Mouse (Mus musculus): Measurements from ENCODE around the gene Olfr1453. TPM values are rescaled to one million over a fixed set of nuclear protein-coding genes. Genes with fewer than 3 reads are reported as not detected.
"Not testable (repeated sequence)": the region's sequence is repeated elsewhere in the genome, so short reads cannot be mapped to it uniquely, and the experiment has no call there.

The Olfr1453 gene
- not detected in 2 replicates for polyA plus RNA-seq (2014; fragmentation: Nextera tagmentation; extraction: Ambion mirVana)

DNA sequence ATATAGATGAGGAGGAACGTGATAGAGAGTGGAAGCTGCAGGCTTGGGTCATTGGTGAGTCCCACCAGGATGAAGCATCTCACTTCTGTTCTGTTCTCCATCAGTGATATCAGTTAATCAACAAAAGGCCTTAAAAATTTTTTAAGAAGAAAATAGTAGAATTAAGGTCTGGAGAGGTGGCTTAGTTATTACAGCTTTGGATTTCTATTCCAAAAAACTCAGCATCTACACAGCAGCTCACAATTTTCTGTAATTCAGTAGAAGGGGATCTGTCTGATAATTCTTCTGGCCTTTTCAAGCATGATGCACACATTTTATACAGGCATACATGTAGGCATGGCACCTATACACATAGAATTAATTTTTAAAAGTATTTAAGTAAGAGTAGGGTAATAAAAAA, at the start of gene Olfr1453:
Gene Olfr1453 (minus strand): TSS at position 101 of the 400 bp plus-strand sequence.
- H3K9me3 ChIP-seq (ENCODE audit: control insufficient read depth, low read length): no peaks in the 10 kb centered on the region
- H3K36me3 ChIP-seq (ENCODE audit: control insufficient read depth, insufficient read depth, low read length): no peaks in the 10 kb centered on the region
- ATAC-seq (ENCODE audit: low read depth) (no peak), DNase-seq (ENCODE audit: low spot score) (no peak)
- WGBS: 46% methylated on average over 1 of the region's 1 CpGs
- no peaks in the 10 kb centered on the region for H3K27me3 ChIP-seq (replicated peaks; ENCODE audit: control insufficient read depth, insufficient read depth, low read length)
- no peaks in the 10 kb centered on the region for H3K4me1 ChIP-seq (ENCODE audit: control insufficient read depth, insufficient read depth, low read length)
- no peak within 1 kb of the TSS for H3K4me3 ChIP-seq (ENCODE audit: low read depth, low read length)
- no peak within 1 kb of the TSS for H3K4me2 ChIP-seq (ENCODE audit: low read depth, low read length)
- H3K27ac ChIP-seq (replicated peaks; ENCODE audit: low read depth, low read length): no peak within 1 kb of the TSS
- no peak within 1 kb of the TSS for H3K9ac ChIP-seq (ENCODE audit: low read depth, low read length)

DNA sequence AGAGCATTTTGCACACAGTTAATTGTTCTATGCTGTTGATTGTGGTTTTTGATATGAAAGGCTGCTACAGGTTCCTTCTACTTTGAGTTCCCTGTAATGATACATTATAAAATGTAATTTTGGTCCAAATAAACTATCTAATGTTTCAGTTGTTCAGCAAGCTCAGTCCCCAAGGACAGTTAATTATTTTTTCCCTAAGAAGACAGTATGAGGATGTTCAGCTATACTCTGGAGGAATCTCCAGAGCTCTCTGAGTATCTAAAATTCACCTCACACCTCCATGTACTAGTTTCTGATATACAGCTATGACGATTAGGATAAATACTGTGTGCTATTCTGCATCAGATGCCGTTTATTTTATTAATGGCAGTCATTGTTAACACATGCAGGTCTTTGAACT, 32.2 kb upstream of the Olfr1453 start, which contains the start of gene Olfr1454:
Gene Olfr1454 (plus strand): TSS at position 301 of the 400 bp plus-strand sequence.
- H3K9me3 ChIP-seq (ENCODE audit: control insufficient read depth, low read length): peaks cover 10% of the 10 kb centered on the region; the same call in 1 of the 2 replicates
- H3K4me3 ChIP-seq (ENCODE audit: low read depth, low read length): no peak within 1 kb of the TSS
- H3K27ac ChIP-seq (replicated peaks; ENCODE audit: low read depth, low read length): no peak within 1 kb of the TSS
- no peaks in the 10 kb centered on the region for H3K27me3 ChIP-seq (replicated peaks; ENCODE audit: control insufficient read depth, insufficient read depth, low read length)
- H3K36me3 ChIP-seq (ENCODE audit: control insufficient read depth, insufficient read depth, low read length): no peaks in the 10 kb centered on the region
- WGBS: 67% methylated on average over 2 of the region's 2 CpGs
- no peak for ATAC-seq (ENCODE audit: low read depth)
- H3K4me1 ChIP-seq (ENCODE audit: control insufficient read depth, insufficient read depth, low read length): no peaks in the 10 kb centered on the region
- DNase-seq (ENCODE audit: low spot score): no peak
- H3K9ac ChIP-seq (ENCODE audit: low read depth, low read length): no peak within 1 kb of the TSS
- no peak within 1 kb of the TSS for H3K4me2 ChIP-seq (ENCODE audit: low read depth, low read length)

DNA sequence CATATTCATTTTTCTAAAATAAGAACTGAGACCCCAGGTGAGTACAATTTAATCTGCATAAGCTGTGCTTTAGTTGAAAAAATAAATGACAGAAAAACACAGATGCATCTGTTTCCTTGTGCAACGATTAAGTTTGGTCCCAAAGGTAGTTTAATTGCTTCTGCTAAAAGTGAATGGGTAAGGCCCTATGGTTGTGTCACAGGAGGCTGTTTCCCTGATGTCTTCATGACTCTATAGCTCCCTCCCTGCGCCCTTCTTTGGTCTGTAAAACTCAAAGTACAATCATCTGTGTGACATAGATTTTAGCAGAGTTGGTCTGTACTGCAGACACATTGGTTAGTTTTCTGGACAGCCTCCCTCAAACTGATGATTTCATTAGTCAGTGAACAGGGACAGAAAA, 33.4 kb downstream of the Olfr1453 start, which contains the start of gene Olfr1451:
Gene Olfr1451 (plus strand): TSS at position 301 of the 400 bp plus-strand sequence.
- H3K4me2 ChIP-seq (ENCODE audit: low read depth, low read length): no peak within 1 kb of the TSS
- no peaks in the 10 kb centered on the region for H3K9me3 ChIP-seq (ENCODE audit: control insufficient read depth, low read length)
- no peak within 1 kb of the TSS for H3K4me3 ChIP-seq (ENCODE audit: low read depth, low read length)
- H3K4me1 ChIP-seq (ENCODE audit: control insufficient read depth, insufficient read depth, low read length): no peaks in the 10 kb centered on the region
- no peak within 1 kb of the TSS for H3K9ac ChIP-seq (ENCODE audit: low read depth, low read length)
- H3K27me3 ChIP-seq (replicated peaks; ENCODE audit: control insufficient read depth, insufficient read depth, low read length): no peaks in the 10 kb centered on the region
- no peak within 1 kb of the TSS for H3K27ac ChIP-seq (replicated peaks; ENCODE audit: low read depth, low read length)
- no peak for DNase-seq (ENCODE audit: low spot score)
- ATAC-seq (ENCODE audit: low read depth): no peak
- H3K36me3 ChIP-seq (ENCODE audit: control insufficient read depth, insufficient read depth, low read length): no peaks in the 10 kb centered on the region
- WGBS: 65% methylated on average over 2 of the region's 2 CpGs

DNA sequence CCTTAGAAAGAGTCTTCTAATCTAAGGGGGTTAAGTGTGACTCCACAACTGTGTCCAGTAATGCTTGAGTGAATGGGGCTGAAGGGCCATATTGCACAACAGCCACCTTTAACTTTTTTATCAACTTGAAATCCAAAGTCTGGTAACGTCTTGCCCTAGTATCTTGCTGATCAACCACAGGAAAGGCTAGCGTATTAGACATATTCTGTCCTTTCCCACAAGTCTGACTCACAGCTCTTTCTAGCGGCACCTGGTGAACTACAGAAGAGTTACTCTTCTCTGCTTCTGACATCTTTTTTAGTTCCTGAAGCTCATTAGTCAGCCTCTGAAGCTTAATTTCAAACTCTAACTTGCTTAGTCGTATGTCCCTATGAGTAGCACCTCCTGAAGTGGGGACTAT, 35.8 kb downstream of the Olfr1453 start:
- not testable (repeated sequence) for H3K4me3 ChIP-seq (ENCODE audit: low read depth, low read length); H3K27ac ChIP-seq (replicated peaks; ENCODE audit: low read depth, low read length); H3K9me3 ChIP-seq (ENCODE audit: control insufficient read depth, low read length); H3K4me1 ChIP-seq (ENCODE audit: control insufficient read depth, insufficient read depth, low read length); H3K9ac ChIP-seq (ENCODE audit: low read depth, low read length); DNase-seq (ENCODE audit: low spot score); H3K36me3 ChIP-seq (ENCODE audit: control insufficient read depth, insufficient read depth, low read length); ATAC-seq (ENCODE audit: low read depth); H3K4me2 ChIP-seq (ENCODE audit: low read depth, low read length); H3K27me3 ChIP-seq (replicated peaks; ENCODE audit: control insufficient read depth, insufficient read depth, low read length)
- 88% methylated on average over 4 of the region's 4 CpGs for WGBS

Other genes with a start within 250 kb of the Olfr1453 start
- gene Zfp91, start 232.2 kb downstream of the Olfr1453 start, polyA plus RNA-seq (2014; fragmentation: Nextera tagmentation; extraction: Ambion mirVana): 8.9 and 10.1 TPM in 2 replicates
- gene Lpxn, start 232.1 kb downstream of the Olfr1453 start, polyA plus RNA-seq (2014; fragmentation: Nextera tagmentation; extraction: Ambion mirVana): 4.2 and 4.6 TPM in 2 replicates
- gene Gm5244, start 181.6 kb downstream of the Olfr1453 start, polyA plus RNA-seq (2014; fragmentation: Nextera tagmentation; extraction: Ambion mirVana): not detected in 2 replicates
- gene Olfr1444, start 171.0 kb downstream of the Olfr1453 start, polyA plus RNA-seq (2014; fragmentation: Nextera tagmentation; extraction: Ambion mirVana): not detected in 2 replicates
- gene Olfr1445, start 144.5 kb downstream of the Olfr1453 start, polyA plus RNA-seq (2014; fragmentation: Nextera tagmentation; extraction: Ambion mirVana): not detected in 2 replicates
- not detected in 2 replicates for gene Olfr1446, start 134.8 kb downstream of the Olfr1453 start, polyA plus RNA-seq (2014; fragmentation: Nextera tagmentation; extraction: Ambion mirVana)
- not detected in 2 replicates for gene Olfr1447, start 124.6 kb downstream of the Olfr1453 start, polyA plus RNA-seq (2014; fragmentation: Nextera tagmentation; extraction: Ambion mirVana)
- not detected in 2 replicates for gene Olfr1448, start 103.9 kb downstream of the Olfr1453 start, polyA plus RNA-seq (2014; fragmentation: Nextera tagmentation; extraction: Ambion mirVana)
- not detected in 2 replicates for gene Olfr1449, start 97.5 kb downstream of the Olfr1453 start, polyA plus RNA-seq (2014; fragmentation: Nextera tagmentation; extraction: Ambion mirVana)
- gene Olfr1450, start 78.1 kb downstream of the Olfr1453 start, polyA plus RNA-seq (2014; fragmentation: Nextera tagmentation; extraction: Ambion mirVana): not detected in 2 replicates
- gene Olfr1451, start 33.3 kb downstream of the Olfr1453 start, polyA plus RNA-seq (2014; fragmentation: Nextera tagmentation; extraction: Ambion mirVana): not detected in 2 replicates
- gene Olfr1454, start 32.3 kb upstream of the Olfr1453 start, polyA plus RNA-seq (2014; fragmentation: Nextera tagmentation; extraction: Ambion mirVana): 0.13 TPM in 1 of 2 replicates, not detected in the other
- not detected in 2 replicates for gene Olfr1457, start 69.6 kb upstream of the Olfr1453 start, polyA plus RNA-seq (2014; fragmentation: Nextera tagmentation; extraction: Ambion mirVana)
- gene Olfr1458, start 78.4 kb upstream of the Olfr1453 start, polyA plus RNA-seq (2014; fragmentation: Nextera tagmentation; extraction: Ambion mirVana): not detected in 2 replicates
- gene Olfr1459, start 121.2 kb upstream of the Olfr1453 start, polyA plus RNA-seq (2014; fragmentation: Nextera tagmentation; extraction: Ambion mirVana): 0.11 TPM in 1 of 2 replicates, not detected in the other
- not detected in 2 replicates for gene Olfr1461, start 134.7 kb upstream of the Olfr1453 start, polyA plus RNA-seq (2014; fragmentation: Nextera tagmentation; extraction: Ambion mirVana)
- gene Olfr1462, start 157.4 kb upstream of the Olfr1453 start, polyA plus RNA-seq (2014; fragmentation: Nextera tagmentation; extraction: Ambion mirVana): not detected in 2 replicates
- not detected in 2 replicates for gene Olfr1463, start 203.0 kb upstream of the Olfr1453 start, polyA plus RNA-seq (2014; fragmentation: Nextera tagmentation; extraction: Ambion mirVana)